Mouse (Mus musculus): ENCODE results near the gene Cdk19. TPM values are rescaled to one million over a fixed set of nuclear protein-coding genes. Genes with fewer than 3 reads are reported as not detected.
A peak's percentile ranks its signal among the peaks of the same experiment; 100 is the strongest.

The Cdk19 gene
- polyA plus RNA-seq, 1 experiment = 41.0 TPM

DNA sequence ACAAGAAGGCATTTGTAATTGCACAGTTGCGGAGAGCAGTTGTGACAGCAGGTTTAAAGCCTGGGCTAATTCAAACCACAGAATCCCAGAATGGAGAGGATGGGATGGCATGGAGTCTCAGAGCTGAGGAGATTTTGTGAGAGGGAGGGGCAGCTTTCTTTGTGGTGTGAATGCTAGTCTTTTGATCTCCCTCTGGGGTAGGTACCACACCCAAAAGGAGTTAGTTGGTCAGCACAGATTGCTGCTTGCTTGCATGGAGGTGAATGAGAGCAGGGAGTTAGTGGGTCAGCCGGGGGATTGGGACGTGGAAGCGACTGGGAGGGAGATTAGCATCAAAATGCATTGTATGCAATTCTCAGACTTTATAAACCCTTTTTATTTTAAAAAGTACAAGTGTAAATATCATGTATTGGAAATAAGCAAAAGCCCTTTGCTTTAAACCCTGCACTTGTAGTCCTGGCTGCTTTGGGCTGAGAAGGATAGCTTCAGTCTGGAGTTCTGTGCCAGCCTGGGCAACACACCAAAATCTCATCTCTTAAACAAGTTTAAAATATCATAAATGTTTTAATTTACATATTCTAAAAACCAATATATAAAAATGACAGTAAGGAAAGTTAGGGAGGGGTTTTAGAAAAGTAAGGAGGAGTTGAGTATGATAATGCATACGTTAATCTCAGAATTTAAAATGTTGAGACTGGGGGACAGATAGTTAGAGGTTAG, 25.4 kb downstream of the Cdk19 start:
- Histone ChIP-seq H3K4me3 (ENCODE audit: insufficient read depth, low read length) (no peak overlapping the region), H3K27ac (ENCODE audit: insufficient read depth, low read length) (no peak overlapping the region), H3K4me1 (ENCODE audit: control insufficient read depth, insufficient read depth, low read length) (peaks cover 2% of the 10 kb centered on the region; the same call in 1 of the 2 replicates)

DNA sequence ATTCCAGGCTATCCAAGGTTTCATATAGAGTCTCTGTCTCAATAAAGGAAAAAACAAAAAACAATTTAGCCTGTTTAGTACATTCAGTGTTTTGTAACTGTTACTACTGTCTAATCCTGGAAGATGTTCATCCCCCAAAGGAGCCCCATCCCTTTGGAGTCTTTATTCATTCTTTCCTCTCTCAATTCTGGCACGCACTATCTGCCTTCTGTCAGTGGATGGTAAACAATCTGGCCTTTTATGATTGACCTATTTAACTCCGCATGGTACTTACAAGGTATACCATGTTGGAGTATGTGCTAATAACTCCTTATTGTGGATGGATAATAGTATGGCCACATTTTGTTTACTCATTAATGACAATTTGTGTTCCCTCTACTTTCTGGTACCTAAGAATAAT, 26.6 kb downstream of the Cdk19 start:
- TF ChIP-seq CTCF (IDR thresholded peaks at IDR 0.05; ENCODE audit: extremely low read depth, insufficient read depth, low read length) = no peak
- TF ChIP-seq POLR2A (IDR thresholded peaks at IDR 0.05; ENCODE audit: extremely low read depth, insufficient read depth, low read length) = no peak
- H3K4me3 ChIP-seq (ENCODE audit: insufficient read depth, low read length) = no peak overlapping the region
- H3K27ac ChIP-seq (ENCODE audit: insufficient read depth, low read length) = no peak overlapping the region
- H3K4me1 ChIP-seq (ENCODE audit: control insufficient read depth, insufficient read depth, low read length) = peaks cover 2% of the 10 kb centered on the region; the same call in 1 of the 2 replicates

More for the DNA sequence above, 25.4 kb downstream of the Cdk19 start:
- TF ChIP-seq POLR2A (IDR thresholded peaks at IDR 0.05; ENCODE audit: extremely low read depth, insufficient read depth, low read length) (no peak), CTCF (IDR thresholded peaks at IDR 0.05; ENCODE audit: extremely low read depth, insufficient read depth, low read length) (no peak)

DNA sequence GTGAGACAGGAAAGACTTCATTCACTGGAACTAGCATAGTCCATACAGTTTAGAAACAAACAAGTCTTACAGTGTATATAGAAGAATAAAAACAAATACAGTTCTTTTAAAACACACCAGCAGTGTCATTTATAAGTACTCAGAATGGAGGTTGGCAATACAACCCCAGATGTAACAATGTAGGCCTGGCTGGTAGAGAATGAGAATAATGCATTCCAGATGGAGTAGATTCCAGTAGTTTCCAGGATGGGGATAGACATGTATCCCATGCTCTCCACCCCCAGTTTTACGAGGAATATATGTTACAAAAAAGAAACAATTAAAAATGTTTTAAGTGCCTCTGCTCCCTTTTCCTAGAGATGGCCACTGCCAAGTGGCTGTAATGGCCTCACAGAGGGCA, 29.2 kb downstream of the Cdk19 start:
- Histone ChIP-seq H3K4me1 (ENCODE audit: control insufficient read depth, insufficient read depth, low read length) (peaks cover 7% of the 10 kb centered on the region; the same call in 1 of the 2 replicates), H3K27ac (ENCODE audit: insufficient read depth, low read length) (no peak overlapping the region), H3K4me3 (ENCODE audit: insufficient read depth, low read length) (no peak overlapping the region)
- TF ChIP-seq CTCF (IDR thresholded peaks at IDR 0.05; ENCODE audit: extremely low read depth, insufficient read depth, low read length) (no peak), POLR2A (IDR thresholded peaks at IDR 0.05; ENCODE audit: extremely low read depth, insufficient read depth, low read length) (no peak)

DNA sequence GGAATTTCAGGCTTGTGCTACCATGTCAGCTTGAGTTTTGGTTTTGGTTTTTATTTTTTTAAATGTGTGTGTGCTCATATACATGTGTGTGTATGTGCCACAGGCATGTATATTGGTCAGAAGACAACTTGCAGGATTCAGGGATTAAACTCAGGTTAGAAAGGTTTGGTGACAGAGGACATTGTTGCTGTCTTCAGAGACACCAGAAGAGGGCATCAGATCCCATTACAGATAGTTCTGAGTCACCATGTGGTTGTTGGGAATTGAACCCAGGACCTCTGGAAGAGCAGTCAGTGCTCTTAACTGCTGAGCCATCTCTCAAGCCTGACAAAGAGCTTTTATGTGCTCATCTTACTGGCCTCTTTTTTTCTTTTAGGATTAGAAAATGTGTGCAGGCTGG, 30.8 kb downstream of the Cdk19 start:
- Histone ChIP-seq H3K4me1 (ENCODE audit: control insufficient read depth, insufficient read depth, low read length) (peaks cover 6% of the 10 kb centered on the region; the same call in 1 of the 2 replicates), H3K4me3 (ENCODE audit: insufficient read depth, low read length) (no peak overlapping the region), H3K27ac (ENCODE audit: insufficient read depth, low read length) (no peak overlapping the region)
- TF ChIP-seq POLR2A (IDR thresholded peaks at IDR 0.05; ENCODE audit: extremely low read depth, insufficient read depth, low read length) = no peak
- no peak for TF ChIP-seq CTCF (IDR thresholded peaks at IDR 0.05; ENCODE audit: extremely low read depth, insufficient read depth, low read length)

DNA sequence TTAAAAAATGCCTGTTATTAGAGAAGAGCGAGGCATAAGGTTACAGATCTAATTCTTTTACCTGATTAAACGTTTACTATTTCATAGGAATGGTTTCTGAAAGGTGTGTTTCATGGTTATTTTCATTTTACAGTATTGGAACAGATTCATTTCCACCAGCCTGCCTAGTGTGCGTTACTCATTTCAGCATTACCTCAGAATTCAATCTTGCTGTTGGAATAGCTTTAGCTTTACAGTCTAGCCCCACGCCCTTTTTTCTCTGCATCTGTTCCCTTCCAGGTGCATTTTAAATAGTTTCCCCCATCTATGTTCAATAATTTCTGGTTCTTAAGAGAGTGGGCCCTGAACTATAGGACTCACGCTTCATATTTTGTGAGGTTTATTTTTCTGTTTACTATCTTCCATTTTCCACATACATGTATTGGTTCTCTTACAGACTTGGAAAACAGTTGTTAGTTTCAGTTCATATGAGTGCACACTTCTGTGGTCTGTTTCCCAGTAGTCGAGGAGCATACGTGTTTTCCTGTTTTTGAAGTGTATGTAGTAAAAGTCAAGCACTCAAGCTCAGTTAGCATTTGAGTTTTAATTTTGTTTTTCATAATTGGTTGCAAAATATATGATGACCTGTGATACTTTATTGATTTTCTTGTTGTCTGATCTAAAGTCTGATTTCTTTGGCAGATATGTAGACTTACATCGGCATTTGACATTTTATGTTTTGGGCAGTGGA, 32.0 kb downstream of the Cdk19 start:
- TF ChIP-seq POLR2A (IDR thresholded peaks at IDR 0.05; ENCODE audit: extremely low read depth, insufficient read depth, low read length) (no peak), CTCF (IDR thresholded peaks at IDR 0.05; ENCODE audit: extremely low read depth, insufficient read depth, low read length) (no peak)

DNA sequence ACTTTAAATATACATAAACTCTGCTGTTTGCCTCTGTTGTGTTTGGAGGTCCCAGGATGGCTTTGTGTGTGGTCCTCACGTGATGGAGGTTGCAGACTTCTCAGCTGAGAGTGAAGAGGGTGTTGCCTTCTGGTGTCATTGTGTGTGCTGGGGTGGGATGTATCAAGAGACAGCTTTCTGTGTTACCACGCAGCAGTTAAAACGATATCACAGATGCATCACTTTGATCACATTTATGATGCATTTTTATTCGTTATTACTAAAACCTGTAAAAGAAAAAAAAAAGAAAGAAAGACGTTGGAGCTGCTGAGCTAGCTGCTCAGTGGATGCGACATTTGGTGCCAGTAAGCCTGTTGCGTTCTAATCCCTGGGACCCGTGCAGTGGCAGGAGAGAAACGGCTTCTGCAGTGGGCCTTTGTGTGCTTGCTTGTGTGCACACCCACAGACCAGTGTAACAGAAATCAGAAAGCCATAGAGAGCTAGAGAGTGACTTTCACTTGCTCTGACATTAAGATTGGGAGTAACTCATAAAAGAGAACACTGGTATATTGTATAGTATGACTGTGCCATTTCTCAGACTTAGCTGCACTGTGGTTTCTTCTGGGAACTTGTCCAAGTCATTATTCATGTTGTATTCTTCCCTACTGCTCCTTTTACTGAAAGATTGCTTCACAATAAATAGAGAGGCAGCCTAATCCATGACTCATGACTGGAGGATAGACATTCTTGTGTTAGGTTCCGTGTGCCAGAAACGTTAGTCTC, 32.7 kb downstream of the Cdk19 start:
- TF ChIP-seq CTCF (IDR thresholded peaks at IDR 0.05; ENCODE audit: extremely low read depth, insufficient read depth, low read length) (no peak), POLR2A (IDR thresholded peaks at IDR 0.05; ENCODE audit: extremely low read depth, insufficient read depth, low read length) (no peak)
- Histone ChIP-seq H3K4me1 (ENCODE audit: control insufficient read depth, insufficient read depth, low read length) (peaks cover 9% of the 10 kb centered on the region; the same call in 1 of the 2 replicates), H3K27ac (ENCODE audit: insufficient read depth, low read length) (peak overlapping the region; percentile 45; the same call in 1 of the 2 replicates), H3K4me3 (ENCODE audit: insufficient read depth, low read length) (no peak overlapping the region)

More for the DNA sequence above, 32.0 kb downstream of the Cdk19 start:
- Histone ChIP-seq H3K4me1 (ENCODE audit: control insufficient read depth, insufficient read depth, low read length) (peaks cover 8% of the 10 kb centered on the region; the same call in 1 of the 2 replicates), H3K27ac (ENCODE audit: insufficient read depth, low read length) (no peak overlapping the region), H3K4me3 (ENCODE audit: insufficient read depth, low read length) (no peak overlapping the region)

DNA sequence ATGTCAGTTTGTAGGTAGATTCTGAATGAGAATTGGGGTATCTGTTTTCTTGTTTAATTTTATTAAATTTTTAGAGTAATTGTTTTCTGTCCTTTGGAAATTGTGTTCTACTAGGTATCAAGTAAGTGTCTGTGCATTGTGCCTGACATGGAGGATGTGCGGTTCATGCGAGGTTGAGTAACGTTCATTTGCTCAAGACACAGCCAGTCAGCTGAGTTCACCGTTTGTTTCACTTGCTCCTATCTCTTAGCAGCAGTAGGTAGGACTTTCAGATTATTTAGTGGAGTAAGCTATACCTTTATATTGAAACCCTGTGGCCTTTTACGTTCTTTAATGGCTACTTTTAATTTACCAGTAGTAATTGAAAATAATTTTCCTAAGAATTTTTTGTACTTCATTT, 34.4 kb downstream of the Cdk19 start:
- Histone ChIP-seq H3K4me1 (ENCODE audit: control insufficient read depth, insufficient read depth, low read length) (peaks cover 11% of the 10 kb centered on the region), H3K27ac (ENCODE audit: insufficient read depth, low read length) (no peak overlapping the region), H3K4me3 (ENCODE audit: insufficient read depth, low read length) (no peak overlapping the region)
- TF ChIP-seq POLR2A (IDR thresholded peaks at IDR 0.05; ENCODE audit: extremely low read depth, insufficient read depth, low read length) (no peak), CTCF (IDR thresholded peaks at IDR 0.05; ENCODE audit: extremely low read depth, insufficient read depth, low read length) (no peak)

DNA sequence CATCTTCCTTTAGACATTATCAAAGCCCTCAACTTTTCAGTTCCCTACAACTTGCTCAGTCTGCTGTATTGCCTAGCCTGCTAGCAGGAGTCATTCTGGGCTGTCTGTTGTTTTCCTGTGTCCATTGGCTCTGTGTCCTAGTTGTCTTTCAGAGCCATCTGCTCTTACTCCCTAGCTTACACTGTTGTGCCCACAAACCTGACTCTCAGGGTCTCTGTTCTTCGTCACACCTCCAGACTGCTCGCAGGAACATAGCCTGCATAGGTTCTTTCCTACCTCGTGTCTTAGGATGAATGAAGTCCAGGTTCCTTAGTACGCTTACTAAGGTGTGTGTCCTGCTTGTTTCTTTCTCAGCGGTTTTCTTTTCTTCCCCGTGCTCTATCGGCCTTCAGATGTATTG, 35.5 kb downstream of the Cdk19 start:
- peaks cover 11% of the 10 kb centered on the region for H3K4me1 ChIP-seq (ENCODE audit: control insufficient read depth, insufficient read depth, low read length)
- H3K4me3 ChIP-seq (ENCODE audit: insufficient read depth, low read length) = no peak overlapping the region
- H3K27ac ChIP-seq (ENCODE audit: insufficient read depth, low read length) = no peak overlapping the region
- TF ChIP-seq POLR2A (IDR thresholded peaks at IDR 0.05; ENCODE audit: extremely low read depth, insufficient read depth, low read length) = no peak
- no peak for TF ChIP-seq CTCF (IDR thresholded peaks at IDR 0.05; ENCODE audit: extremely low read depth, insufficient read depth, low read length)

DNA sequence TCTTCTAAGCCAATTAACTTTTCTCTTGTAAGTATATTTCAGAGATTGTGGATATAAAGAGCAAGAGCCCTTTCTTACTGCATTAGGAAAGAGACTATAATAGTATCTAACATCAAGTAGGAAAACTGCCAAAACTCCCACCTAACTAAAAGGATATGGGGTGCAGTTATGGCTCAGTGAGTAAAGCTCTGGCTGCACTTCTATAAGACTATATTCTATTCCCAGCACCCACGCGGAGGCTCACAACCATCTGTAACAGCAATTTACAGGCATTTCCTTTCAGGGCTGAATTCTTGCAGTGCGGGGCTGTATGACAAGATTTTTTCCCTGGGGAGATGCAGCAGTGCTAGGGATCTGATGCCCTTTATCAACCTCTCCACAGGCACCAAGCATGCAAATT, 36.9 kb downstream of the Cdk19 start:
- TF ChIP-seq POLR2A (IDR thresholded peaks at IDR 0.05; ENCODE audit: extremely low read depth, insufficient read depth, low read length) (no peak), CTCF (IDR thresholded peaks at IDR 0.05; ENCODE audit: extremely low read depth, insufficient read depth, low read length) (no peak)
- Histone ChIP-seq H3K4me1 (ENCODE audit: control insufficient read depth, insufficient read depth, low read length) (peaks cover 11% of the 10 kb centered on the region), H3K27ac (ENCODE audit: insufficient read depth, low read length) (no peak overlapping the region), H3K4me3 (ENCODE audit: insufficient read depth, low read length) (no peak overlapping the region)
